ENCODE assay signal across 13 mouse cellular contexts in the genomic region with DNA sequence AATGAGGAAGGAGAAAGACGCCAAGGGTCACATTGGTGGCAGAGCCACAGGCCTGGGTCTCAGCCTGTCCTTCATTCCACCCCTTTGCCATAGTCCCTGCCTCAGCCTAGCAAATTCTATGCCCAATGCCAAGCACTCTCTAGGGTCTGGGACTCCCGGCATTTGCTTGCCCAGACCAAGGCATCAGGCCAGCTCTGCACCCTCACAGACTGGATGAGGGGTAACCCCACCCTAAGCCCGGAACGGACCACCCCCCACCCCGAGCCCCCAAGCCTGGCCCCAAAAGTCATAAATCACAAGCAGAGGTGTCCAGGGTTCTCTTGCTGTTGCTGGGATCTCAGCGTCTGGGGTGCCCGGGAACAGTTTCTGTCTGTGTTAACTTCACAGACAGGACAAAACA. TPM values are rescaled to one million over a fixed set of nuclear protein-coding genes. Genes with fewer than 3 reads are reported as not detected.
A peak's percentile ranks its signal among the peaks of the same experiment; 100 is the strongest.
DNase-seq lines count a peak whose midpoint lies in the region; ATAC-seq and TF ChIP-seq lines count a peak whose summit lies in the region.
"Had no signal": no experiment of that assay in that cellular context is flagged by ENCODE, and none has a peak within 500 bp of the region (broad histone marks: within the 10 kb centered on the region; RNA-seq: fewer than 3 reads in every experiment).

No protein-coding gene starts in this region.

- H3K27me3 ChIP-seq in forebrain, embryonic 11.5 days (ENCODE audit: control insufficient read depth, insufficient read depth, low read length) = peaks cover 90% of the 10 kb centered on the region
- H3K27me3 ChIP-seq in forebrain, postnatal 0 days (ENCODE audit: insufficient read depth, low read length) = peaks cover 75% of the 10 kb centered on the region
- peaks cover 74% of the 10 kb centered on the region for H3K27me3 ChIP-seq in liver, postnatal 0 days (ENCODE audit: insufficient read depth, low read length)
- H3K27me3 ChIP-seq in hindbrain, embryonic 16.5 days (replicated peaks; ENCODE audit: control insufficient read depth, insufficient read depth, low read length) = peaks cover 34% of the 10 kb centered on the region
- H3K27me3 ChIP-seq in neural tube, embryonic 14.5 days (ENCODE audit: control insufficient read depth, insufficient read depth, low read length) = peaks cover 14% of the 10 kb centered on the region
- peaks cover 12% of the 10 kb centered on the region; the same call in 1 of the 2 replicates for H3K27me3 ChIP-seq in thymus, adult 2 months (ENCODE audit: control insufficient read depth, insufficient read depth, low read length)

- no peak for DNase-seq in forebrain, embryonic 11.5 days (ENCODE audit: low spot score)
- no peak for DNase-seq in forebrain, postnatal 0 days
- DNase-seq in liver, postnatal 0 days = peak; percentile 12
- DNase-seq in liver = no peak
- no peak for DNase-seq in thymus, adult 2 months
- no peak for DNase-seq in spleen, postnatal 10 days (ENCODE audit: low spot score in 2 of 2)
- DNase-seq: adrenal gland, postnatal 14 days; cerebellum, postnatal 36 days; kidney, adult 2 months; lung, postnatal 10 days had no signal

- 0 out of 2 replicates have a peak, but pooled peaks have one; percentile 36 for ATAC-seq in forebrain, embryonic 11.5 days (replicated peaks; ENCODE audit: low FRiP score)
- no peak for ATAC-seq in forebrain, postnatal 0 days
- no peak for ATAC-seq in liver, postnatal 0 days
- 0 out of 2 replicates have a peak, but pooled peaks have one; percentile 36 for ATAC-seq in hindbrain, embryonic 16.5 days
- peak; percentile 51 for ATAC-seq in neural tube, embryonic 14.5 days (ENCODE audit: low read depth)

- no peak overlapping the region; the same call in 1 of the 2 replicates for H3K4me3 ChIP-seq in forebrain, embryonic 11.5 days (ENCODE audit: low read depth, low read length)
- no peak overlapping the region for H3K4me3 ChIP-seq in forebrain, postnatal 0 days (ENCODE audit: low read depth, low read length)
- H3K4me3 ChIP-seq in liver, postnatal 0 days (ENCODE audit: low read depth, low read length) = no peak overlapping the region
- no peak overlapping the region for H3K4me3 ChIP-seq in hindbrain, embryonic 16.5 days (ENCODE audit: low read length)
- H3K4me3 ChIP-seq in neural tube, embryonic 14.5 days (ENCODE audit: low read depth, low read length) = no peak overlapping the region
- H3K4me3 ChIP-seq in thymus, adult 2 months (ENCODE audit: control insufficient read depth, insufficient read depth, low read length) = no peak overlapping the region

- no peak for TF ChIP-seq CTCF in forebrain, postnatal 0 days (IDR thresholded peaks at IDR 0.05; ENCODE audit: low read depth)
- no peak for TF ChIP-seq CTCF in liver, postnatal 0 days (IDR thresholded peaks at IDR 0.05; ENCODE audit: low read depth)
- TF ChIP-seq CTCF in thymus, adult 2 months (IDR thresholded peaks at IDR 0.05; ENCODE audit: borderline replicate concordance, control insufficient read depth, extremely low read depth, insufficient read depth, low read length, poor library complexity) = no peak

- H3K9ac ChIP-seq in forebrain, embryonic 11.5 days (ENCODE audit: low read length) = no peak overlapping the region; the same call in 1 of the 2 replicates
- no peak overlapping the region for H3K9ac ChIP-seq in forebrain, postnatal 0 days
- H3K9ac ChIP-seq in liver, postnatal 0 days (replicated peaks) = no peak overlapping the region
- no peak overlapping the region for H3K9ac ChIP-seq in hindbrain, embryonic 16.5 days (ENCODE audit: low read depth, low read length)
- no peak overlapping the region for H3K9ac ChIP-seq in neural tube, embryonic 14.5 days (replicated peaks; ENCODE audit: low read depth, low read length)

- H3K27ac ChIP-seq in forebrain, embryonic 11.5 days (ENCODE audit: low read depth, low read length) = no peak overlapping the region
- no peak overlapping the region for H3K27ac ChIP-seq in forebrain, postnatal 0 days (ENCODE audit: low read depth, low read length)
- no peak overlapping the region for H3K27ac ChIP-seq in liver, postnatal 0 days (ENCODE audit: low read depth)
- no peak overlapping the region for H3K27ac ChIP-seq in hindbrain, embryonic 16.5 days (ENCODE audit: low read depth, low read length)
- H3K27ac ChIP-seq in neural tube, embryonic 14.5 days (ENCODE audit: low read depth, low read length) = no peak overlapping the region
- no peak overlapping the region for H3K27ac ChIP-seq in thymus, adult 2 months (ENCODE audit: control insufficient read depth, insufficient read depth, low read length)

- no peaks in the 10 kb centered on the region for H3K36me3 ChIP-seq in forebrain, embryonic 11.5 days (ENCODE audit: control insufficient read depth, insufficient read depth, low read length)
- no peaks in the 10 kb centered on the region for H3K36me3 ChIP-seq in forebrain, postnatal 0 days (ENCODE audit: insufficient read depth)
- no peaks in the 10 kb centered on the region for H3K36me3 ChIP-seq in liver, postnatal 0 days (replicated peaks; ENCODE audit: insufficient read depth, low read length)
- no peaks in the 10 kb centered on the region for H3K36me3 ChIP-seq in hindbrain, embryonic 16.5 days (ENCODE audit: control insufficient read depth, insufficient read depth, low read length)
- no peaks in the 10 kb centered on the region for H3K36me3 ChIP-seq in neural tube, embryonic 14.5 days (ENCODE audit: control insufficient read depth, insufficient read depth, low read length)
- H3K36me3 ChIP-seq in thymus, adult 2 months (ENCODE audit: control insufficient read depth, insufficient read depth, low read length) = no peaks in the 10 kb centered on the region

- no peak for TF ChIP-seq POLR2A in thymus, adult 2 months (IDR thresholded peaks at IDR 0.05; ENCODE audit: control insufficient read depth, extremely low read depth, insufficient read depth, low read length, poor library complexity)

- H3K9me3 ChIP-seq in forebrain, embryonic 11.5 days (ENCODE audit: control insufficient read depth, low read length) = no peaks in the 10 kb centered on the region
- no peaks in the 10 kb centered on the region for H3K9me3 ChIP-seq in forebrain, postnatal 0 days (ENCODE audit: low read length)
- no peaks in the 10 kb centered on the region for H3K9me3 ChIP-seq in liver, postnatal 0 days (ENCODE audit: low read length)
- no peaks in the 10 kb centered on the region for H3K9me3 ChIP-seq in hindbrain, embryonic 16.5 days (ENCODE audit: control insufficient read depth, low read length)
- no peaks in the 10 kb centered on the region for H3K9me3 ChIP-seq in neural tube, embryonic 14.5 days (ENCODE audit: control insufficient read depth, low read length)

- WGBS in forebrain, embryonic 11.5 days = 3% methylated on average over 7 of the region's 7 CpGs
- 2% methylated on average over 7 of the region's 7 CpGs for WGBS in forebrain, postnatal 0 days
- WGBS in liver, postnatal 0 days (ENCODE audit: insufficient replicate concordance) = under 1% methylated on average over 7 of the region's 7 CpGs
- 3% methylated on average over 7 of the region's 7 CpGs for WGBS in hindbrain, embryonic 16.5 days
- 1% methylated on average over 7 of the region's 7 CpGs for WGBS in neural tube, embryonic 14.5 days
- 3% methylated on average over 7 of the region's 7 CpGs for WGBS in thymus, adult 2 months

- H3K4me1 ChIP-seq in forebrain, embryonic 11.5 days (replicated peaks; ENCODE audit: control insufficient read depth, insufficient read depth, low read length) = peaks cover 21% of the 10 kb centered on the region
- H3K4me1 ChIP-seq in forebrain, postnatal 0 days (ENCODE audit: insufficient read depth) = no peaks in the 10 kb centered on the region
- no peaks in the 10 kb centered on the region for H3K4me1 ChIP-seq in liver, postnatal 0 days (ENCODE audit: insufficient read depth)
- H3K4me1 ChIP-seq in hindbrain, embryonic 16.5 days (ENCODE audit: control insufficient read depth, insufficient read depth, low read depth, low read length) = peaks cover 12% of the 10 kb centered on the region
- peaks cover 18% of the 10 kb centered on the region; the same call in 1 of the 2 replicates for H3K4me1 ChIP-seq in neural tube, embryonic 14.5 days (ENCODE audit: control insufficient read depth, insufficient read depth, low read length)
- H3K4me1 ChIP-seq in thymus, adult 2 months (replicated peaks; ENCODE audit: control insufficient read depth, insufficient read depth, low read length) = no peaks in the 10 kb centered on the region

- peak overlapping the region; percentile 48 for H3K4me2 ChIP-seq in forebrain, embryonic 11.5 days (ENCODE audit: low read depth, low read length, severe bottlenecking)
- H3K4me2 ChIP-seq in forebrain, postnatal 0 days (ENCODE audit: low read depth) = no peak overlapping the region
- H3K4me2 ChIP-seq in liver, postnatal 0 days (ENCODE audit: low read depth, low read length) = no peak overlapping the region
- H3K4me2 ChIP-seq in hindbrain, embryonic 16.5 days (ENCODE audit: low read length) = peak overlapping the region; percentile 76; the same call in 1 of the 2 replicates
- H3K4me2 ChIP-seq in neural tube, embryonic 14.5 days (ENCODE audit: low read depth, low read length) = no peak overlapping the region

- no peak for TF ChIP-seq EP300 in liver, postnatal 0 days (IDR thresholded peaks at IDR 0.05; ENCODE audit: low read depth)

RNA-seq across cellular contexts. Expression of gene Msx2, which starts 9.8 kb away (rescaled TPM):
- polyA plus RNA-seq in forebrain, embryonic 11.5 days (2014; fragmentation: Nextera tagmentation; extraction: Ambion mirVana) = 33.0 and 36.6 TPM in 2 replicates
- total RNA-seq in forebrain, postnatal 0 days (2014; rRNA removed) = 0.31 and 0.71 TPM in 2 replicates
- polyA plus RNA-seq in forebrain, postnatal 0 days (2015; fragmentation: Nextera tagmentation; extraction: Ambion mirVana) = 0.54 and 0.71 TPM in 2 replicates
- not detected in 2 replicates for polyA plus RNA-seq in liver, postnatal 0 days (2015; fragmentation: Nextera tagmentation; extraction: Ambion mirVana)
- 2.4 and 2.8 TPM in 2 replicates for polyA plus RNA-seq in hindbrain, embryonic 16.5 days (2015; fragmentation: Nextera tagmentation; extraction: Ambion mirVana)
- polyA plus RNA-seq in neural tube, embryonic 14.5 days (2014; fragmentation: Nextera tagmentation; extraction: Ambion mirVana) = 0.44 and 0.76 TPM in 2 replicates
- polyA plus RNA-seq in thymus, adult 2 months (2012; rRNA removed) = 0.05 TPM in 1 of 2 replicates, not detected in the other
- polyA plus RNA-seq: Patski had no signal

Comparison
In these comparisons a context has a peak if more than half of its experiments do, and no peak if none do; other contexts are left out.
1. ATAC-seq: peak in forebrain, embryonic 11.5 days (single experiment), hindbrain, embryonic 16.5 days (single experiment) and neural tube, embryonic 14.5 days (single experiment); none in forebrain, postnatal 0 days (single experiment) and liver, postnatal 0 days (single experiment).
2. H3K4me2 ChIP-seq: peak in forebrain, embryonic 11.5 days (single experiment) and hindbrain, embryonic 16.5 days (single experiment); none in forebrain, postnatal 0 days (single experiment), liver, postnatal 0 days (single experiment) and neural tube, embryonic 14.5 days (single experiment).